Mouse (Mus musculus) hindbrain, embryonic 11.5 days (tissue): ENCODE measurements around the gene Olfr1369-ps1. TPM values are rescaled to one million over a fixed set of nuclear protein-coding genes. Genes with fewer than 3 reads are reported as not detected.

Source experiments
- ATAC-seq: fragments of 200-750 bp; cut with Nextera tagmentation; 2 replicates; pipeline ENCODE4 v1.8.0; 2017; ENCODE audit warnings: mild to moderate bottlenecking, moderate TSS enrichment, moderate library complexity; ENCODE audit not compliant: low FRiP score
- DNase-seq: peaks from one replicate; pipeline ENCODE4 v3.0.0-alpha.2; 2015; ENCODE audit warnings: low spot score
- H3K27ac ChIP-seq: fragments of 300-500 bp; sonication (generic); 2 replicates; pipeline ENCODE4 v1.5.1; 2014; ENCODE audit warnings: mild to moderate bottlenecking, low read depth, low read length
- H3K27me3 ChIP-seq: fragments of 300-500 bp; sonication (generic); 2 replicates; pipeline ENCODE4 v1.6.1; 2014; ENCODE audit warnings: mild to moderate bottlenecking, low read length, moderate library complexity, mixed read lengths; ENCODE audit not compliant: control insufficient read depth, insufficient read depth
- H3K36me3 ChIP-seq: fragments of 300-500 bp; sonication (generic); 2 replicates; pipeline ENCODE4 v1.6.1; 2014; ENCODE audit warnings: mild to moderate bottlenecking, low read length, moderate library complexity, mixed read lengths; ENCODE audit not compliant: control insufficient read depth, insufficient read depth
- H3K4me1 ChIP-seq: fragments of 300-500 bp; sonication (generic); replicated peaks from 2 replicates; pipeline ENCODE4 v1.6.1; 2014; ENCODE audit warnings: low read length, mixed read lengths; ENCODE audit not compliant: control insufficient read depth, insufficient read depth
- H3K4me2 ChIP-seq: fragments of 300-500 bp; sonication (generic); replicated peaks from 2 replicates; pipeline ENCODE4 v1.6.1; 2014; ENCODE audit warnings: mild to moderate bottlenecking, low read depth, low read length
- H3K4me3 ChIP-seq: fragments of 300-500 bp; sonication (generic); 2 replicates; pipeline ENCODE4 v1.5.1; 2014; ENCODE audit warnings: low read depth, low read length
- H3K9ac ChIP-seq: fragments of 300-500 bp; sonication (generic); 2 replicates; pipeline ENCODE4 v1.6.1; 2014; ENCODE audit warnings: low read depth, low read length
- H3K9me3 ChIP-seq: fragments of 300-500 bp; sonication (generic); 2 replicates; pipeline ENCODE4 v1.6.1; 2016; ENCODE audit warnings: low read length; ENCODE audit not compliant: control insufficient read depth
- WGBS: fragments of 180-500 bp; shearing (Covaris S2); extraction: QIAGEN DNeasy Blood & Tissue Kit; methylation state at CpG from one replicate; pipeline ENCODE4 v1.1.7; 2014; 5-methylcytosine and 5-hydroxymethylcytosine counted together
- polyA plus RNA-seq: library from polyadenylated mRNA; unstranded; fragments of >200 nt; fragmentation: Nextera tagmentation; extraction: Ambion mirVana; gene quantifications from 2 replicates; pipeline ENCODE4 v1.2.1, GENCODE M21; 2014

The Olfr1369-ps1 gene
- polyA plus RNA-seq, 1 experiment from 2014 or later: not detected

DNA sequence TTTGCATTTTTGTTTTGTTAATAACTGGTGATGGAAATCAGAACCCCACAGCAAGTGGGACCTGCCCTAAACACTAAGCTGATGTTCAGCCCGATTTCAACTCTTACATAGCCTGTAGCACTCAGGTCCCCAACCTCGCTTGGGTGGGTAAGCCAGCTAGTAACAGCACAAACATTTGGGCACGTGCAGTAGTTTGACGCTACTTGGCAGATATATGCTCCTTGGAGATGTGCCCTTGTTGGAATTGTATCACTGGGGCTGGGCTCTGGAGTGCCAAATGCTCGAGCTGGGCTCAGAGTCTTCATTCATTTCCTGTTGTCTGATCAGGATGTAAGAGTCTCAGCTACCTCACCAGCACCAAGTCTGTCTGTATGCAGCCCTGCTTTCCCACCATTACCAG, 51.3 kb downstream of the Olfr1369-ps1 start:
- 63% methylated on average over 5 of the region's 5 CpGs for WGBS
- ATAC-seq (no peak), DNase-seq (no peak)
- Histone ChIP-seq H3K9ac (no peak overlapping the region), H3K27me3 (no peaks in the 10 kb centered on the region), H3K36me3 (no peaks in the 10 kb centered on the region), H3K9me3 (no peaks in the 10 kb centered on the region), H3K4me2 (no peak overlapping the region), H3K4me1 (no peaks in the 10 kb centered on the region), H3K27ac (no peak overlapping the region), H3K4me3 (no peak overlapping the region)

DNA sequence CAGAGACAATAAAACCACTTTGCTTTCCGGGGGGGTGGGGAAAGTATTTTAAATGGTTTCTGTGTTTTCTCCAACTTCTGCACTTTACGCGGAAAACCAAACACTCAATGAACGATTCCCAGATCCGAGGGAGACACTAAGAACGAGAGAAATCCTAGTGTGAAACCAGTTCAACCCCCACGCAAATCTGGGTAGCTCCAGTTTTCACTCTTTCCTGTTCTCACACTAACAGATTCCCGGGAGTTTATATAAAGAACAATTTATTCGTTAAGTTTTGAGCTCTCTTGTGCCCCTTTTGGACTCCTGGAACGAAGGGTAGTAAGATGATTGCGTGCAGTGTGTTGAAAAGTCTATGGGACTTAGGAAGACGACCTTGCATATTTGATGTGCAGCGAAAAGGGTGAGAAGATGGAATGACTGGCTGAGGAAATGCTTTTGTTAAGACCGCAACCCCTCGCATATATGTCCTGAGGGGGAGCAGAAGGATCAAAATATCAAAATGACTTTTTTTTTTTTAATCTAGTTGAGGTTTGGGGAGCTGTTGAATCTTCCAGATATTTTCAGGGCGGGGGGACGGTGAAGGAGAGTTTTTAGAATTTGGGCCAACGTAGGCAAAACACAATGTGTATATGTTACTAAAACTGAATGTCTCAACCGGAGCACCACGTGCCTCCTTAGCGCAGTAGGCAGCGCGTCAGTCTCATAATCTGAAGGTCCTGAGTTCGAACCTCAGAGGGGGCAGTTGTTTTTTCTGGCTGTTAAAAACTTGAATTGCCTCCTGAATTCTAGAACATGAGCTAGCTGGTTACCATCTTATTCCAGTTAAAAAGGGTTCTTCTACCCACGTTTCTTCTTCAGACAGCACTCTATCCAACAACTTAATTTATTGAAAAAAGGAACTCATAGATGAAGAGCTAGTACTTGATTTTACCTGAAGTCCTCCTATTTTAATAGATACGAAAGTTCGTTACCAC, 55.9 kb downstream of the Olfr1369-ps1 start:
- Histone ChIP-seq H3K9ac (peak overlapping the region; percentile 41; the same call in 1 of the 2 replicates), H3K9me3 (no peaks in the 10 kb centered on the region), H3K36me3 (no peaks in the 10 kb centered on the region), H3K4me1 (no peaks in the 10 kb centered on the region), H3K4me3 (peak overlapping the region; percentile 45), H3K4me2 (peak overlapping the region; percentile 76), H3K27me3 (no peaks in the 10 kb centered on the region), H3K27ac (no peak overlapping the region)
- ATAC-seq (peak; percentile 59), DNase-seq (peak; percentile 88)
- 1% methylated on average over 27 of the region's 27 CpGs for WGBS

DNA sequence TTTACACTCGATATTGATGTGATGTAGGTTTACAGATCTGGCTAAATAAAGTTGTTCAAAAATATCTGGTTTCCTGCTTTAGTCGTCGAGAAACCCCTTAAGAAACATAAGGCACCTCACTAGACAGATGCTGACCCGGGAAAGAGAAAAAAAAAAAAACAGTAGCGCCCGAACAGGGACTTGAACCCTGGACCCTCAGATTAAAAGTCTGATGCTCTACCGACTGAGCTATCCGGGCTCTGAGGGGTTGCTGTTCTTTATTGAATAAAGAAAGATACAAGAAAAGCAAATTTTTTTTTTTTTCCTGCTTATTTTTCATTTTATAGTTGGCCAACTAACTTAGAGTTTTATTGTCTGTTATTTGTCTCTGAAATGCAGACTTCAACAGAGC, 56.6 kb downstream of the Olfr1369-ps1 start:
- Histone ChIP-seq H3K27me3 (no peaks in the 10 kb centered on the region), H3K9ac (no peak overlapping the region; the same call in 1 of the 2 replicates), H3K4me2 (peak overlapping the region; percentile 76), H3K4me1 (no peaks in the 10 kb centered on the region), H3K9me3 (no peaks in the 10 kb centered on the region), H3K4me3 (peak overlapping the region; percentile 48), H3K27ac (no peak overlapping the region), H3K36me3 (no peaks in the 10 kb centered on the region)
- under 1% methylated on average over 8 of the region's 8 CpGs for WGBS
- DNase-seq: peak; percentile 65
- peak; percentile 52; the same call in 1 of the 2 replicates for ATAC-seq

DNA sequence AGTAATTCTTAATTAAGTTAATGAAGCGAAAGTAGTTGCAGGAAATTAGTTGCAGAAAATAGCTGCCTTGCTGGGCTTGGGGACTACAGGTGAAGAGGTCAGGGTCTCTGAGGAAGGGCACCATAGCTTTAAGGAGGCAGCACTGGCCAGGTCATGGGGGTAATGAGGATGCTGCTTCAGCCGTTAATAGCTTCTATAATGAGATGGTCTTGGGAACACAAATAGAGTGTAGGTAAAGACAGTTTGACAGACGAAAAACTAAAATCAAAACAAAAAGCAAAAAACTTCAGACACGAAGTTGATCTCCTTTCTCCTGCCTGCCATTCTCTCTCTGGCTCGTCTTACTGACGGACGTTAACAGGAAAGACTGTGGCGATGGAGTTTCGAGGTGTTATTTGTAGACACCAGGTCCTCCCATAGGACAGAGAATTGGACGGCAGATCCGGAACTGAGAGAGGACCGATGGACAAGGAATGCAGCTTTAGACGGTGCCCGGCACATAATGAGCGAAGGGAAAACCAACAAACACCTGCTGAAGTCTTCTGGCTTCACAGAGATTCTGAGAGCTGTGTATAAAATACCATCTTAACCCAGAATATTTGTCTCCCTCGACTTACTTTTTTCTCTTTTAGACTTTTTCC, 57.2 kb downstream of the Olfr1369-ps1 start:
- no peaks in the 10 kb centered on the region for H3K27me3 ChIP-seq
- peak; percentile 65 for DNase-seq
- peak overlapping the region; percentile 76 for H3K4me2 ChIP-seq
- no peaks in the 10 kb centered on the region for H3K9me3 ChIP-seq
- WGBS: under 1% methylated on average over 16 of the region's 16 CpGs
- peak overlapping the region; percentile 4; the same call in 1 of the 2 replicates for H3K9ac ChIP-seq
- no peak for ATAC-seq
- H3K4me1 ChIP-seq: no peaks in the 10 kb centered on the region
- H3K36me3 ChIP-seq: no peaks in the 10 kb centered on the region
- no peak overlapping the region for H3K27ac ChIP-seq
- peak overlapping the region; percentile 48 for H3K4me3 ChIP-seq

Other genes with a start within 250 kb of the Olfr1369-ps1 start
- gene Olfr1370, start 36.5 kb upstream of the Olfr1369-ps1 start, polyA plus RNA-seq: not detected in 2 replicates
- gene Olfr263, start 18.2 kb downstream of the Olfr1369-ps1 start, polyA plus RNA-seq: not detected in 2 replicates
- gene Olfr1368, start 34.4 kb downstream of the Olfr1369-ps1 start, polyA plus RNA-seq: not detected in 2 replicates
- 133 and 144 TPM in 2 replicates for gene Trim27, start 68.0 kb downstream of the Olfr1369-ps1 start, polyA plus RNA-seq
- gene Gpx5, start 181.2 kb downstream of the Olfr1369-ps1 start, polyA plus RNA-seq: not detected in 2 replicates
- 0.32 TPM in 1 of 2 replicates, not detected in the other for gene Gpx6, start 200.6 kb downstream of the Olfr1369-ps1 start, polyA plus RNA-seq
- not detected in 2 replicates for gene Olfr1367, start 235.4 kb downstream of the Olfr1369-ps1 start, polyA plus RNA-seq